Mouse (Mus musculus) embryonic stem cell, embryonic (primary cell): ENCODE data around the gene Syt3.

ENCODE experiments used
- CTCF ChIA-PET, 4 experiments: fragments of 300-600 bp in 2 of 4; fragments of 350-600 bp in 2 of 4; sonication (Branson Sonifier 250); formaldehyde crosslinking; loops; one replicate each; lab custom pipeline; 2022; ENCODE audit warnings: inconsistent platforms in 2 of 4; lab: Charles Lee
- POLR2A ChIA-PET, 4 experiments: fragments of 300-600 bp in 2 of 4; fragments of 350-600 bp in 2 of 4; sonication (Branson Sonifier 250); formaldehyde crosslinking; loops; one replicate each; lab custom pipeline; 2022; ENCODE audit warnings: antibody characterized with exemption in 4 of 4, inconsistent platforms in 1 of 4; lab: Charles Lee

The Syt3 gene

GRCm38 (mm10) chr7:44374756-44375155, 9.1 kb upstream of the Syt3 start:
- ChIA-PET CTCF (interaction anchor here in 3 of 4 experiments (0.6 to 1.5 kb wide), 9 partner anchors 10 to 1028 kb away, joined by 3 to 6 read pairs (median 4); partner anchors contain the start of gene Syt3 (in 1 of the 3)), POLR2A (interaction anchor here (0.5 to 5.1 kb wide), 91 partner anchors 8 to 767 kb away, joined by 3 to 83 read pairs (median 5); partner anchors contain the start of genes Syt3 (in 4 of the 4), 1700008O03Rik (in 2 of the 4), 1700028J19Rik (in 2 of the 4) and 2410002F23Rik (in 2 of the 4))

DNA sequence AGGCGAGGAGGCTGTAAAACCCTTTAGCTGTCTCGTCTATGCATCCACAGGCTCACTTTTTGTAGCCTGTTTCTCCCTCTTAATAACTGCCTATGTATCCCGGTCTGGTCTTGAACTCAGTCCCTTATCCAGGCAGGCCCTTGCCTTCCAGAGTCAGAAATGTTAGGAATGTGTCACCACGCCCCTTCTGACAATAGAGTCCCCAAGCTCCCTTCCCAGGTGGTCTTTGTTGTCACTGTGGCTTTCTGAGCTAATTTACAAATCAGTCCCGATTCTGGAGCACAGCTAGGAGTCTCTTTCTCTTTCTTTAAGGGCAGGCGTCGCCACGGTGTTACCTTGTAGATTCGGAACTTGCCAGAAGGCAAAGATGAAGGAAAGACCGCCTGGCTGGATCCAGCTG, 8.7 kb upstream of the Syt3 start:
- POLR2A ChIA-PET: interaction anchor here (0.6 to 5.1 kb wide), 88 partner anchors 9 to 768 kb away, joined by 3 to 83 read pairs (median 5); partner anchors contain the start of genes Syt3 (in 4 of the 4), Josd2 (in 3 of the 4), 1700008O03Rik (in 2 of the 4) and 1700028J19Rik (in 2 of the 4)
- CTCF ChIA-PET: interaction anchor here in 3 of 4 experiments (0.6 to 1.5 kb wide), 13 partner anchors 9 to 1029 kb away, joined by 3 to 6 read pairs (median 3); partner anchors contain the start of gene Syt3 (in 1 of the 3)

DNA sequence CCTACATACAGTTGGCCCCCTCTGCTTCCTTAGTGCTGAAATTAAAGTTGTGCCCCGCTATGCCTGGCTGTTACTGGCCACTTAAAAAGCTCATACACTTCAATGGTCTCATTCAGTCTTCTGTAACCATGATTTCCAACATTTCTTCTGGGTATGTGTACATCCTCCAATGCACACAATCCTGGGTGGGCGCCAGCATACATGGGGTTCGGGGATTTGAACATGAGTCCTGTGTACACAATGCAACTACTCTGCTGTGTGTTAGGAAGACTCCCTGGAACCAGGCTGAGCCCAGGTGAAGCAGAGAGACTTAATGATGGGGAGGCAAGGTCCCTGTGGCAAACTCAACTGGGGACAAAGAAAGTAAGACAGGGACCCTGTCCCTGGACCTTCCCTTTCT, 8.1 kb upstream of the Syt3 start:
- ChIA-PET CTCF (interaction anchor here in 3 of 4 experiments (0.6 to 1.5 kb wide), 14 partner anchors 9 to 909 kb away, joined by 3 to 6 read pairs (median 3); partner anchors contain the start of gene Syt3 (in 1 of the 3)), POLR2A (interaction anchor here (0.6 to 5.1 kb wide), 76 partner anchors 8 to 768 kb away, joined by 3 to 83 read pairs (median 6); partner anchors contain the start of genes Syt3 (in 4 of the 4), Josd2 (in 3 of the 4), 1700008O03Rik (in 2 of the 4) and 1700028J19Rik (in 2 of the 4))

- ChIA-PET POLR2A (interaction anchor here in 1 of 4 experiments (1.1 to 5.1 kb wide), 4 partner anchors 12 to 131 kb away, joined by 4 to 27 read pairs (median 6); partner anchors contain the start of genes 1700028J19Rik and 2410002F23Rik), CTCF (no interaction called here)
Observed at GRCm38 (mm10) chr7:44378290-44378689, 5.6 kb upstream of the Syt3 start.

DNA sequence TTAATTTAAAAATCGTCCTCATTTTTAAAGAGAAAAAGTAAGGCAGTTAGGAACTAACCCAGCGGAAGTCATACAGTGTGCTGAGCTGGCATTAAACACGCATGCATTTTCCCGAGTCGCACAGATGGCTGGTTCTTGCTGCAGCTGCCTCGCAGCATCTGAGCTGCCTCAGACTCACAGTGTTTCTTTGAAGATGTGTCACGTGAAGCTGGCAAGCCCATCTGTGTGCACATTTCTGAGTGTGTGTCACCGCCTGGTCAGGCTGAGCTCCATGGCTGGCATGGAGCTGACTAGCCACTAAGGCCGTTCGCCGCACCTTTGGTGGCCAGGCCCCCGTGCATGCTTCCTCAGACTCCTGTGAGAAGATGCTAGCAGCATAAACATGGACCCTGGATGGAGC, 1.4 kb upstream of the Syt3 start:
- ChIA-PET POLR2A (interaction anchor here in 3 of 4 experiments (0.6 to 6.3 kb wide), 13 partner anchors 8 to 167 kb away, joined by 3 to 83 read pairs (median 4); no protein-coding TSS in a partner anchor), CTCF (interaction anchor here in 2 of 4 experiments (0.6 to 1.0 kb wide), 2 partner anchors 16 to 320 kb away, joined by 3 to 19 read pairs; no protein-coding TSS in a partner anchor)

DNA sequence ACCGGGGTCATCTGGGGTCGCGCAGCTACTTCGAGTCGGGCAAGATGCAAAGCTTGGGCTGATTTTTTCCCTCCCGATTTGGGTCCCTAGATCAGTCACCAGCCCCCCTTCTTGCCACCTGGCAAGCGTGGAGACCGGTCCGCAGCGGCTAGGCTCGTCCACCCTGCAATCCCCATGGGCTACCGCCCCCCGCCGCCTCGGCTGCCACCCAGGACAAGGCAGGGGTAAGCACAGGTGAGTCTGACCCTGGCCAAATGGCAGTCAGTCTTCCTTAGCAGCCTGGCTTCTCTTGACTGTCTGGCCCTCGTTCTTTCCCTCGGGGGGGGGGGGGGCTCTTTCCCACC, 786 bp downstream of the Syt3 start:
- POLR2A ChIA-PET: interaction anchor here (0.6 to 6.3 kb wide), 27 partner anchors 9 to 602 kb away, joined by 3 to 83 read pairs (median 4); partner anchors contain the start of genes Emc10 (in 1 of the 4), Fam71e1 (in 1 of the 4), Josd2 (in 1 of the 4) and Prmt1 (in 1 of the 4)
- CTCF ChIA-PET: interaction anchor here in 3 of 4 experiments (0.6 to 2.3 kb wide), 6 partner anchors 9 to 465 kb away, joined by 3 to 9 read pairs (median 3); no protein-coding TSS in a partner anchor

DNA sequence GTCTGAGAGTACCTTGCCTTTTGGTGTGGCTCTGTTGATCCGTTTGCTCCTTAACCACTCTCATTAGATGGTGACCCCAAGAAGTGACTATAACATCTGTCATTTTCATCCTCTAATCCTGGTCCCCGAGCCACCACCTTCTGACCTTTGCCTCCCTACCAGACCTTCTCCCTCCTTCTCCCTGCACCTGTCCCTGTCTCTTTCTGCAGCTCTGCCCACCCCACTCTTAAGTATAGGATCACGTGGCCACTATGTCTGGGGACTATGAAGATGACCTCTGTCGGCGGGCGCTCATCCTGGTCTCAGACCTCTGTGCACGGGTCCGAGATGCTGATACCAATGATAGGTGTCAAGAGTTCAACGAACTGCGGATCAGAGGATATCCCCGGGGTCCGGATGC, 1.8 kb downstream of the Syt3 start, which contains the start of gene 1700008O03Rik:
Gene 1700008O03Rik (minus strand): TSS at position 101 of the 400 bp plus-strand sequence.
- POLR2A ChIA-PET: interaction anchor here (0.5 to 6.3 kb wide), 7 partner anchors 11 to 56 kb away, joined by 3 to 83 read pairs (median 6); no protein-coding TSS in a partner anchor
- CTCF ChIA-PET: interaction anchor here in 1 of 4 experiments (1.1 kb wide), 1 partner anchor 11 kb away, joined by 3 read pairs; no protein-coding TSS in a partner anchor

GRCm38 (mm10) chr7:44391831-44392230, 7.9 kb downstream of the Syt3 start:
- ChIA-PET CTCF (interaction anchor here in 3 of 4 experiments (0.7 to 1.1 kb wide), 3 partner anchors 81 to 129 kb away, joined by 3 to 5 read pairs (median 4); no protein-coding TSS in a partner anchor), POLR2A (interaction anchor here in 2 of 4 experiments (1.3 to 2.9 kb wide), 4 partner anchors 13 to 76 kb away, joined by 4 to 11 read pairs (median 9); partner anchors contain the start of gene Josd2 (in 1 of the 2))

DNA sequence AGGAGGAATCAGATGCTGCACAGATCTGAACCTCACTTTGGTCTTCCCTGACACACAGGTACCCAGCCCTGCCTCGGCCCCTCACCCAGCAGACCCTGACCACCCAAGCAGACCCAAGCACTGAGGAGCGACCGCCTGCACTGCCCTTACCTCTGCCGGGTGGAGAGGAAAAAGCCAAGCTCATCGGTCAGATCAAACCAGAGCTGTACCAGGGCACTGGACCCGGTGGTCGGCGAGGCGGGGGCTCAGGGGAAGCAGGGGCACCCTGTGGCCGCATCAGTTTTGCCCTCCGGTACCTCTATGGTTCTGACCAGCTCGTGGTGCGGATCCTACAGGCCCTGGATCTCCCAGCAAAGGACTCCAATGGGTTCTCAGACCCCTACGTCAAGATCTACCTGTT, 8.4 kb downstream of the Syt3 start:
- ChIA-PET CTCF (interaction anchor here in 2 of 4 experiments (0.7 to 1.1 kb wide), 2 partner anchors 81 to 129 kb away, joined by 4 to 5 read pairs; no protein-coding TSS in a partner anchor), POLR2A (interaction anchor here in 2 of 4 experiments (0.7 to 2.9 kb wide), 6 partner anchors 12 to 198 kb away, joined by 3 to 11 read pairs (median 6); partner anchors contain the start of genes Josd2 (in 1 of the 2) and Kcnc3 (in 1 of the 2))

DNA sequence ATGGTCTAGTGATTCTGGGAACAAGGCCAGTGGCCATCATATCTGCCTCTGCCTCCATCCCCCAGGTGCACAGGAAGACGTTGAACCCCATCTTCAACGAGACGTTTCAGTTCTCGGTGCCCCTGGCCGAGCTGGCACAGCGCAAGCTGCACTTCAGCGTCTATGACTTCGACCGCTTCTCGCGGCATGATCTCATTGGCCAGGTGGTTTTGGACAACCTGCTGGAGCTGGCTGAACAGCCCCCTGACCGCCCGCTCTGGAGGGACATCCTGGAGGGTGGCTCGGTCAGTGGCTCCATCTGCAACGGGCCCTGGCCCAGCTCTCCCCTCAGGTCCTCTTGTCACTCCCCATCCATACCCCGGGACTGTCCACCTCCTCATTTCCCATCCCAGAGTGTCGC, 9.4 kb downstream of the Syt3 start:
- CTCF ChIA-PET: interaction anchor here in 1 of 4 experiments (1.1 kb wide), 2 partner anchors 129 to 130 kb away, joined by 3 read pairs; no protein-coding TSS in a partner anchor
- POLR2A ChIA-PET: interaction anchor here in 2 of 4 experiments (0.9 to 1.4 kb wide), 3 partner anchors 18 to 197 kb away, joined by 3 to 7 read pairs (median 4); partner anchors contain the start of gene Kcnc3 (in 1 of the 2)

DNA sequence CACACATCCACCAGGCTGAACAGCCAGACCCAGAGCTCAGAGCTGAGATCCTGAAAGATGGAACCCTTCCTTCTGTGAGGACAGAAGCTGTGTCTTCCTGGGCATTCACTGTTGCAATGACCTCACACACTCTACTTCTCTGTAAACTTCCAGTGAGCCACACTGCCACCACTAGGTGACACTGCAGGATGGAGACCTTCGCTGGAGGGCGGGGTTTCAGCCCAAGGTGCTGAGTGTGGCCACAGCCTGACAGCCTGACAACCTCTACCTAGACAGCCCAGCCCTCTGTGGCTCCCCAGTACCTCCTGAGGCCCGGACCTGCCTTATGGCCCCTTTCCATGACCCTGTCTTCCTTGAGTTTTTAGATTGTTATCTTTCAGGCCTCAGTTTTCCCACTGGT, 14.7 kb downstream of the Syt3 start:
- POLR2A ChIA-PET: interaction anchor here in 3 of 4 experiments (0.6 to 2.4 kb wide), 16 partner anchors 11 to 695 kb away, joined by 3 to 11 read pairs (median 4); partner anchors contain the start of genes 1700008O03Rik (in 1 of the 3), 1700028J19Rik (in 1 of the 3), 2410002F23Rik (in 1 of the 3) and Josd2 (in 1 of the 3)

DNA sequence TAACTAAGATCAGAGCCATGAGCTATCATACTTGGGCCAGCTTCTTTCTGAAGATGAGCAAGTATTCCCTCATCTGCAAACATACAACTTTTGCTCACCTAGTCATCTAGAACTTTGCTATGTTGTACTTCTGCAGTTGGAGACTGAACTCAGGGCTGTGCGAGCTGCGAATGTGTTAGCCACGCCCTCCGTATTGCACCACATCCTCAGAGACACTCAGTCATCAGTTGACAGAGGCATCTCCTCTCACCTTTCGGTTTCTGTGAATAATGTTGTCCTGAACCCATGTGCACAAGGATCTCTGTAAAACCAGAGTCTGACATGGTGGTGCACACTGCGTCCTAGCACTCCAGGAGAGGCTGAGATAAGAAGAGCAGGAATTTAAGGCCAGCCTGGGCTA, 17.8 kb downstream of the Syt3 start:
- POLR2A ChIA-PET: interaction anchor here in 3 of 4 experiments (0.6 to 4.1 kb wide), 10 partner anchors 15 to 1667 kb away, joined by 3 to 13 read pairs (median 4); partner anchors contain the start of genes 1700008O03Rik (in 1 of the 3) and Fam71e1 (in 1 of the 3)
- CTCF ChIA-PET: interaction anchor here in 3 of 4 experiments (0.6 to 1.4 kb wide), 3 partner anchors 92 to 255 kb away, joined by 3 read pairs; no protein-coding TSS in a partner anchor

More for the DNA sequence above, 14.7 kb downstream of the Syt3 start:
- CTCF ChIA-PET: interaction anchor here (0.6 to 2.1 kb wide), 25 partner anchors 14 to 295 kb away, joined by 3 to 14 read pairs (median 4); partner anchors contain the start of gene Nr1h2 (in 1 of the 4)

- ChIA-PET CTCF (interaction anchor here in 1 of 4 experiments (1.2 kb wide), 1 partner anchor 22 kb away, joined by 3 read pairs; no protein-coding TSS in a partner anchor), POLR2A (interaction anchor here in 3 of 4 experiments (0.8 to 2.8 kb wide), 14 partner anchors 11 to 101 kb away, joined by 3 to 22 read pairs (median 4); partner anchors contain the start of genes Emc10 (in 1 of the 3), Fam71e1 (in 1 of the 3), Josd2 (in 1 of the 3) and Syt3 (in 1 of the 3))
Observed at GRCm38 (mm10) chr7:44405346-44406014, 21.6 kb downstream of the Syt3 start.

GRCm38 (mm10) chr7:44406015-44406355, 22.1 kb downstream of the Syt3 start:
- CTCF ChIA-PET: interaction anchor here in 1 of 4 experiments (1.2 kb wide), 1 partner anchor 21 kb away, joined by 3 read pairs; no protein-coding TSS in a partner anchor

DNA sequence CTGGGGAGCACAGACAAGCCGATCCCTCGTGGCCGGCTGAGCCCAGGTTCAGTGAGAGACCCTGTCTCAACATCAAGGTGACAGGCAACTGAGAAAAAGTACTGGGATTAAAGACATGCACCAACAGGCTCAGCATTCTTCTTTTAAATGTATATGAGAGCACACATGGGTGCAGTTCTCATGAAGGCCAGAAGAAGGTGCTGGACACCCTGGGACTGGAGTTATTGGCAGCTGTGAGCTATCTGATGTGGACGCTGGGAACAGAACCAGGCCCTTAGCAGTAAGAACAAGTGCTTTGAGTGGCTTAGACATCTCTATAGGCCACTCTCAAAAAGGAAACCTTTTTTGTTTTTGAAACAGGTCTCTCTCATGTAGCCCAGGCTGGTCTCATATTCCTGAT, 27.2 kb downstream of the Syt3 start:
- ChIA-PET POLR2A (interaction anchor here in 2 of 4 experiments (0.9 to 2.2 kb wide), 2 partner anchors 84 to 148 kb away, joined by 3 to 6 read pairs; no protein-coding TSS in a partner anchor), CTCF (interaction anchor here in 3 of 4 experiments (0.6 to 2.7 kb wide), 7 partner anchors 60 to 663 kb away, joined by 3 to 18 read pairs (median 3); no protein-coding TSS in a partner anchor)

More at GRCm38 (mm10) chr7:44406015-44406355, 22.1 kb downstream of the Syt3 start:
- POLR2A ChIA-PET: interaction anchor here in 2 of 4 experiments (1.3 to 2.8 kb wide), 6 partner anchors 15 to 101 kb away, joined by 3 to 11 read pairs (median 6); partner anchors contain the start of genes Josd2 (in 1 of the 2) and Syt3 (in 1 of the 2)

- ChIA-PET POLR2A (interaction anchor here in 2 of 4 experiments (1.0 to 1.9 kb wide), 9 partner anchors 9 to 435 kb away, joined by 3 to 7 read pairs (median 4); partner anchors contain the start of genes Akt1s1 (in 1 of the 2), Emc10 (in 1 of the 2), Fam71e1 (in 1 of the 2) and Tbc1d17 (in 1 of the 2)), CTCF (interaction anchor here in 2 of 4 experiments (0.7 to 2.7 kb wide), 4 partner anchors 73 to 646 kb away, joined by 3 to 18 read pairs (median 4); no protein-coding TSS in a partner anchor)
Observed at GRCm38 (mm10) chr7:44413307-44413706, 29.4 kb downstream of the Syt3 start.
